Mouse (Mus musculus) limb, embryonic 13.5 days (tissue): Measurements from ENCODE around the gene Gmppa. TPM values are rescaled to one million over a fixed set of nuclear protein-coding genes. Genes with fewer than 3 reads are reported as not detected.

Experiments used
- ATAC-seq: fragments of 200-750 bp; cut with Nextera tagmentation; 2 replicates; pipeline ENCODE4 v1.8.0; 2017; ENCODE audit warnings: low read depth, moderate number of reproducible peaks, moderate TSS enrichment; ENCODE audit not compliant: low FRiP score
- H3K27ac ChIP-seq: fragments of 300-500 bp; sonication (generic); 2 replicates; pipeline ENCODE4 v1.5.1; 2015; ENCODE audit warnings: inconsistent platforms, mild to moderate bottlenecking, moderate library complexity
- H3K27me3 ChIP-seq: fragments of 300-500 bp; sonication (generic); 2 replicates; pipeline ENCODE4 v1.6.1; 2015; ENCODE audit warnings: mild to moderate bottlenecking, inconsistent platforms
- H3K36me3 ChIP-seq: fragments of 300-500 bp; sonication (generic); 2 replicates; pipeline ENCODE4 v1.6.1; 2015; ENCODE audit warnings: inconsistent platforms, mild to moderate bottlenecking, moderate library complexity
- H3K4me1 ChIP-seq: fragments of 300-500 bp; sonication (generic); 2 replicates; pipeline ENCODE4 v1.6.1; 2015; ENCODE audit warnings: inconsistent platforms
- H3K4me2 ChIP-seq: fragments of 300-500 bp; sonication (generic); replicated peaks from 2 replicates; pipeline ENCODE4 v1.6.1; 2015; ENCODE audit warnings: inconsistent platforms, mild to moderate bottlenecking, moderate library complexity
- H3K4me3 ChIP-seq: fragments of 300-500 bp; sonication (generic); 2 replicates; pipeline ENCODE4 v1.5.1; 2015; ENCODE audit warnings: moderate library complexity, mild to moderate bottlenecking, inconsistent platforms
- H3K9ac ChIP-seq: fragments of 300-500 bp; sonication (generic); 2 replicates; pipeline ENCODE4 v1.6.1; 2015; ENCODE audit warnings: mild to moderate bottlenecking, inconsistent platforms
- H3K9me3 ChIP-seq: fragments of 300-500 bp; sonication (generic); 2 replicates; pipeline ENCODE4 v1.6.1; 2016; ENCODE audit warnings: inconsistent platforms
- WGBS: fragments of 180-500 bp; shearing (Covaris S2); methylation state at CpG from one replicate; pipeline ENCODE4 v1.1.7; 2015; 5-methylcytosine and 5-hydroxymethylcytosine counted together
- polyA plus RNA-seq: library from polyadenylated mRNA; unstranded; fragments of >200 nt; fragmentation: Nextera tagmentation; extraction: Ambion mirVana; gene quantifications from 2 replicates; pipeline ENCODE4 v1.2.1, GENCODE M21; 2015

Gene Gmppa
- polyA plus RNA-seq, 1 experiment from 2014 or later: 71.8 TPM

DNA sequence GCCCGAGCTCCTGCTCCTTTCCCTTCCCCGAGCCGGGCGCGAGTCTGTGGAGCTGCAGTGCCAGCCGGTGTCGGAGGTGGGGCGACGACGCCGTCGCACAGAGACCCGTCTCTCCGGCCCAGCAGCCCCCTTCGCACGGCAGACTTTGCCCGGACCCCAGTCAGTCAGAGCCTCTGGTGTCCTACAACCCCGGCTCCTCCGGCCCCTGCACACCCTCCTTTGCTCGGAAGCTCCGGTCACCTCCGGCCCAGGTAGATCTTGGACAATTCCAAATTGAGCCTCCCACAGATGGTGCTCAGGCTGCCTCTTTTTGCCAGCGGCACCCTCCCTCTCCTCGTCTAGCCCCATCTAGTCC lies 43.9 kb downstream of the Gmppa start:
- peak overlapping the region; percentile 79 for H3K4me2 ChIP-seq
- H3K36me3 ChIP-seq: peaks cover 21% of the 10 kb centered on the region
- H3K4me3 ChIP-seq: peak overlapping the region; percentile 84
- H3K27ac ChIP-seq: no peak overlapping the region
- peaks cover 27% of the 10 kb centered on the region for H3K4me1 ChIP-seq
- H3K27me3 ChIP-seq: peaks cover 55% of the 10 kb centered on the region
- H3K9me3 ChIP-seq: no peaks in the 10 kb centered on the region
- WGBS: under 1% methylated on average over 24 of the region's 24 CpGs
- no peak overlapping the region for H3K9ac ChIP-seq
- no peak; the same call in 1 of the 2 replicates for ATAC-seq

DNA sequence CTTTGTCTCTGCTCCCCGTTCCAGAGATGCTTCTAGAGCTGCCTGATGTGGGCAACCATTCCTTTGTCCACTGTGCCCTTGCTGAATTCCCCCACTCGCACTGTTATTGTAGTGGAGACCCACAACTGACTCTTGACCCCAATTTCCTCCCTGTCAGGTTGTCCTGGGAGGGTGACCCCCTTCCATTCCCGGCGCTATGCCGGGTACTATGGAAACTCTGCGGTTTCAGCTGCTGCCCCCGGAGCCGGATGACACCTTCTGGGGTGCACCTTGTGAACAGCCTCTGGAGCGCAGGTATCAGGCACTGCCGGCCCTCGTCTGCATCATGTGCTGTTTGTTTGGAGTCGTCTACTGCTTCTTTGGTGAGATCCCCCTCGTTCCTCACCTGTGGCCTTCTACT lies 44.3 kb downstream of the Gmppa start:
- no peak for ATAC-seq
- no peak overlapping the region for H3K27ac ChIP-seq
- H3K4me1 ChIP-seq: peaks cover 23% of the 10 kb centered on the region
- peak overlapping the region; percentile 84 for H3K4me3 ChIP-seq
- H3K9ac ChIP-seq: no peak overlapping the region
- 21% methylated on average over 13 of the region's 13 CpGs for WGBS
- peaks cover 59% of the 10 kb centered on the region for H3K27me3 ChIP-seq
- H3K4me2 ChIP-seq: peak overlapping the region; percentile 79
- no peaks in the 10 kb centered on the region for H3K9me3 ChIP-seq
- peaks cover 17% of the 10 kb centered on the region for H3K36me3 ChIP-seq

DNA sequence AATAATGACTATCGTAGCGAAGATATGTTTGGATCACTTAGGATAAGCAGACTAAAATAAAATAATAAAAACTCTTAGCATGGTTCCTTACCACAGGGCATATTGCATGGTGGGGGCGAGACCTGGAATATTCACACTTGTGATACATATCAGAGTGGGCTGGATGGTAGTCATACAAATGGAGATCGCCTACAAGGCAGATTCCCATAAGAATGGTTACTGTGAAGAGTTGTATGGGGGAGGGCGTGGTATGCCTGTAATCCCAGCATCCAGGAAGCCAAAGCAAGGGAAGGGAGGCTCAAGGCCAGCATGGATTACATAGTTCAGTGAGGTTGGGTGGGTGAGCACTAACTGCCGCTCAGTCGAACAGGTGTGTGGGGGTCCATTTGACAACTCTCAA lies 45.0 kb downstream of the Gmppa start:
- H3K9me3 ChIP-seq: no peaks in the 10 kb centered on the region
- H3K27ac ChIP-seq: no peak overlapping the region
- H3K36me3 ChIP-seq: peaks cover 10% of the 10 kb centered on the region
- peaks cover 23% of the 10 kb centered on the region for H3K4me1 ChIP-seq
- H3K4me3 ChIP-seq: no peak overlapping the region
- ATAC-seq: no peak
- WGBS: 80% methylated on average over 7 of the region's 7 CpGs
- no peak overlapping the region for H3K9ac ChIP-seq
- H3K27me3 ChIP-seq: peaks cover 66% of the 10 kb centered on the region
- no peak overlapping the region for H3K4me2 ChIP-seq

DNA sequence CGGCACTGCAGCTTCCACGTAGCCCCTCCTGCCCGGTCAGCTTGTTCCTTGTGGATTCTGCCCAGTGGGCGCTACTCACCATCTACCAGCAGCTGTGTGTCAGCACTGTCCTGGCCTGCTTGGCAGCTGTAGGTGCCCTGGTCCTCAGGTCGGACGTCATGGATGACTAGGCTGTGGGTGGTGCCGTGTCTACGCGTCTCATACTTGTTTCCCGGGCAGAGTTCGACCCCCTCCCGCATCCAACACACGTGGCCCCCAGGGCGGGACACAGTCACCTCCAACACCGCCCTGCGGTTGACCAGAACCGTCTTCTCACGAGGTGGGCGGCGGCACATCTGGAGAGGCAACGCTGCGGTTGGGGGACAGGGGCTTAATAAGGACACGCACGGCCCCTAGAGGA lies 50.8 kb downstream of the Gmppa start:
- Histone ChIP-seq H3K4me2 (peak overlapping the region; percentile 81), H3K9ac (no peak overlapping the region), H3K4me3 (peak overlapping the region; percentile 59), H3K4me1 (peaks cover 14% of the 10 kb centered on the region), H3K27me3 (peaks cover 82% of the 10 kb centered on the region), H3K9me3 (no peaks in the 10 kb centered on the region), H3K36me3 (peaks cover 32% of the 10 kb centered on the region), H3K27ac (no peak overlapping the region)
- no peak for ATAC-seq
- 9% methylated on average over 24 of the region's 24 CpGs for WGBS

DNA sequence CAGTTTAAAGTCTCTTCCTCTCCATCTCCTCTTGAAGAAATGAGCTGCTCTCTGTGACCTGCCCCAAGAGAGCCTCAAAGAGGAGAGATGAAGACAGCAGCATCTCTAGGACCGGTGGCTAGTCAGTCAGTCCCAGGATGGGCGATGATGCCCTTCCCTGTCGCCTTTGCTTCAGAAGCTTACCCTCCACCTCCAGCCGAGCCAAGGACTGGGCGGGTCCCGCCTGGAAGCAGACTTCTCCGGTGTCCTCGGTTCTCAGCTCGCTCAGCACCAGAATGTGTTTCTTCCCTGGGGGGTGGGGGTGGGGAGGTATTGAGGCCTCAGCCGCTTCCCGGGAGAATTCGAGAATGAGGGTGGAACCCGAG lies 51.3 kb downstream of the Gmppa start:
- peaks cover 14% of the 10 kb centered on the region for H3K4me1 ChIP-seq
- peaks cover 79% of the 10 kb centered on the region for H3K27me3 ChIP-seq
- under 1% methylated on average over 13 of the region's 13 CpGs for WGBS
- peak overlapping the region; percentile 81 for H3K4me2 ChIP-seq
- peaks cover 36% of the 10 kb centered on the region for H3K36me3 ChIP-seq
- ATAC-seq: 0 out of 2 replicates have a peak, but pooled peaks have one; percentile 12
- H3K4me3 ChIP-seq: peak overlapping the region; percentile 59
- H3K9me3 ChIP-seq: no peaks in the 10 kb centered on the region
- peak overlapping the region; percentile 63 for H3K9ac ChIP-seq
- H3K27ac ChIP-seq: no peak overlapping the region

DNA sequence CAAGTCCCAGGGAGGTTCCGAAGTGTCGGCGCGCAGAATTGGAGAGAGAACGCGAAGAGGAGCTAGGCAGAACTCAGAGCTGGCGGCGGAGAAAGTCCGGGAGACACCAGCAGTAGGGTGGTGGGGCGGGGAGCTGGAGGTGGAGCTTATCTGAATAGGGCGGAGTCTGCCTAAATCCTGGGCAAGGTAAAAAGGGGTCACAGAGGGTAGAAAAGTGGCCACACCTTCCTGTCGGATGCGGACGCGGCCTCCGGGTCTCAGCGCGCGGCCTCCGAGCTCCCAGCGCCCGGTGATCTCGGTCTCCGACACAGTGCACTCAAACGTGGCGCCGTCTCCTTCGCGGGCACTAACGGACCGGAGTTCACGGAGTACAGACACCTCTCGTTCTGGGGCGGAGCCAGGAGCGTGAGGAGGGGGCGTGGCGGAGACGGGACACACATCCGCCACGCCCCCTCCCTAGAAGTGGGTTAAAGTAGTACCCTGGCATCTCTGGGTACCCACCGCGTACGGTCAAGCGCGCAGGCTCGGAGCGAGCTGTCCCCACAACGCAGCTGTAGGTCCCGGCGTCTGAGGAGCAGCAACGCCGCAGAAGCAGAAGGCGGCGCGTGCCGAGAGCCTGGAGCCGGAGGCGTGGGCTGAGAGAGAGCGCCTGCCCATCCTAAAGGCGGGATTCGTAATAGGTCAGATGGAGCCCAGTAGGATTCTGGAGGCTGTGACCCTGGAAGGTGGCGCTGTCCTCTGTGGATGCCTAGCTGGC lies 51.9 kb downstream of the Gmppa start:
- Histone ChIP-seq H3K4me1 (peaks cover 14% of the 10 kb centered on the region), H3K9me3 (no peaks in the 10 kb centered on the region), H3K4me2 (peak overlapping the region; percentile 81), H3K27me3 (peaks cover 75% of the 10 kb centered on the region), H3K9ac (peak overlapping the region; percentile 63), H3K27ac (no peak overlapping the region), H3K36me3 (peaks cover 42% of the 10 kb centered on the region), H3K4me3 (peak overlapping the region; percentile 59)
- WGBS: under 1% methylated on average over 62 of the region's 62 CpGs
- ATAC-seq: peak; percentile 69

DNA sequence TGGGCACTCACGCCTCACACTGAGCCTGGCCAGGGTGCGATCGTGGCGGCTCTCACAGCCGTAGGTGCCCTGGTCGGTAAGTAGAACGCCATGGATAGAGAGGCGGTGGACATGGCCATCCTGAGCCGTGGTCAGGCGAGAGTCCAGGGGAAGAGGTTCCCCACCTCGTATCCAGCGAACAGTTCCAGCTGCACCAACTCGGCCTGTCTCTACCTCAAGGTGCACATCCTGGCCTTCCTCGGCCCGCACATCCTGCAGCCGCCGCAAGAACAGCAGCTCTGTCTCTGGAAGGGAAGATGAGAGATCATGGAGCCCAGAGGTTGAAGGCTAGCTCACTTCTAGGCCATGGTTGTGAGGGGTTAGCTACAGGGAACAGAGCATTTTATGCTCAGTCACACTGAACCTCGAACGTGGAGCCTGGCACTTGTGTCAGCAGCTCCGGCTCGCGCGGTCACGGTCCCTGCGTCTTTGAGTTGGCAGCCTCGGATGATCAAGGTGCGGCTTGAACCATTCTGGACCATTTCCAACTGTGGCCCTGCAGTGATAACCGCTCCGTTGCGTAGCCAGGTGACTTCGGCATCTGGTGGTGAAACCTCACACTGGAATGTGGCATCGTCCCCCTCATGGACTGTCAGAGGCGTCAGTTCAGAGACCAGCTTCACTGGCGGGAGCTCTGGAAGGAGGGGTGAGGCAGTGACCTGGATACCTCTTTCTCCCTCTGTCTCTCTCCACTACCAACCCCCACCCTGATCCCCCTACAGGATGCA lies 55.2 kb downstream of the Gmppa start:
- ATAC-seq: no peak
- WGBS: 84% methylated on average over 34 of the region's 34 CpGs
- H3K27ac ChIP-seq: no peak overlapping the region; the same call in 1 of the 2 replicates

DNA sequence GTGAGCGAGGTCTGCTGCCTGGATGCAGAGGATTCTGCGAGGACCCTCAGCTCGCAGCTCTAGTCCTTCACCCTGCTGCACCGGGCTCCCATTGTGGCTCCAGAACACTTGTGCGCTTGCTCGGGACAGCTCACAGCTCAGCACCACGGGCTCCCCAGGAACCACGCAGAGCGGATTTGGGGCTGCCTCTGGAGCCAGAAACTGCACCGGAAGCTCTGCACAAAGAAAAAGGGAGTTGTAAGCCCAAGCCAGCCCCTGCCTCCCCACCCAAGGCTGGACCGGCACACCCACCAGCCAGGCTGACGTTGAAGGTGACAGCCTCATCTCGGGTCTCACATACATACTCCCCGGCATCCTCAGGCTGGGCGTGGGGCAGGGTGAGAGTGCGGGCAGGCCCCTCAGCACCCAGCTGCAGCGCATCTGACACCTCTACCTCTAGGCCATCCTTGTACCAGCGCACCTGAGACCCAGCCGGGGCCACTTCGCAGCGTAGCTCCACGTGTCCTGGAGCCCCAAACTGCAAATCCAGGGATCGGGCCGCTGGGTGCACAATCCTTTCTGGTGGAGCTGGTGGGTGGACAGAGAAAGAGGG lies 56.9 kb downstream of the Gmppa start:
- Histone ChIP-seq H3K27ac (no peak overlapping the region), H3K36me3 (peaks cover 78% of the 10 kb centered on the region), H3K27me3 (peaks cover 28% of the 10 kb centered on the region), H3K9ac (no peak overlapping the region), H3K4me1 (peaks cover 15% of the 10 kb centered on the region), H3K9me3 (no peaks in the 10 kb centered on the region), H3K4me2 (no peak overlapping the region), H3K4me3 (no peak overlapping the region)
- 47% methylated on average over 24 of the region's 24 CpGs for WGBS
- ATAC-seq: no peak

More for the DNA sequence above, 55.2 kb downstream of the Gmppa start:
- Histone ChIP-seq H3K4me3 (no peak overlapping the region), H3K9ac (no peak overlapping the region), H3K4me1 (peaks cover 17% of the 10 kb centered on the region), H3K27me3 (peaks cover 41% of the 10 kb centered on the region), H3K36me3 (peaks cover 61% of the 10 kb centered on the region), H3K4me2 (no peak overlapping the region), H3K9me3 (no peaks in the 10 kb centered on the region)

Other genes starting within 250 kb of the Gmppa start
- gene Ankzf1, start 243.8 kb upstream of the Gmppa start, polyA plus RNA-seq: 28.0 and 28.9 TPM in 2 replicates
- 32.7 and 33.7 TPM in 2 replicates for gene Atg9a, start 243.7 kb upstream of the Gmppa start, polyA plus RNA-seq
- gene Glb1l, start 225.1 kb upstream of the Gmppa start, polyA plus RNA-seq: 20.4 and 23.5 TPM in 2 replicates
- gene Stk16, start 225.1 kb upstream of the Gmppa start, polyA plus RNA-seq: 138 and 148 TPM in 2 replicates
- gene Tuba4a, start 216.1 kb upstream of the Gmppa start, polyA plus RNA-seq: 22.7 and 27.1 TPM in 2 replicates
- not detected in 2 replicates for gene A630095N17Rik, start 203.8 kb upstream of the Gmppa start, polyA plus RNA-seq
- gene Dnajb2, start 199.5 kb upstream of the Gmppa start, polyA plus RNA-seq: 41.9 and 45.4 TPM in 2 replicates
- 0.23 and 0.24 TPM in 2 replicates for gene Ptprn, start 171.4 kb upstream of the Gmppa start, polyA plus RNA-seq
- gene Resp18, start 157.5 kb upstream of the Gmppa start, polyA plus RNA-seq: not detected in 2 replicates
- gene Dnpep, start 117.9 kb upstream of the Gmppa start, polyA plus RNA-seq: 116 and 117 TPM in 2 replicates
- 52.1 and 56.1 TPM in 2 replicates for gene Des, start 75.6 kb upstream of the Gmppa start, polyA plus RNA-seq
- 20.7 and 21.3 TPM in 2 replicates for gene Speg, start 60.6 kb upstream of the Gmppa start, polyA plus RNA-seq
- 0.65 and 0.80 TPM in 2 replicates for gene Asic4, start 14.5 kb downstream of the Gmppa start, polyA plus RNA-seq
- gene Chpf, start 43.4 kb downstream of the Gmppa start, polyA plus RNA-seq: 37.5 and 37.7 TPM in 2 replicates
- 0.83 and 0.97 TPM in 2 replicates for gene Tmem198, start 43.6 kb downstream of the Gmppa start, polyA plus RNA-seq
- 85.1 and 86.4 TPM in 2 replicates for gene Obsl1, start 70.5 kb downstream of the Gmppa start, polyA plus RNA-seq
- gene Inha, start 71.1 kb downstream of the Gmppa start, polyA plus RNA-seq: 14.2 and 14.3 TPM in 2 replicates
- gene Stk11ip, start 85.6 kb downstream of the Gmppa start, polyA plus RNA-seq: 23.4 and 25.5 TPM in 2 replicates
- 34.3 and 37.7 TPM in 2 replicates for gene Slc4a3, start 110.3 kb downstream of the Gmppa start, polyA plus RNA-seq